Mouse (Mus musculus): Measurements from ENCODE around the gene Dppa5a. TPM values are rescaled to one million over a fixed set of nuclear protein-coding genes. Genes with fewer than 3 reads are reported as not detected.

The Dppa5a gene
- polyA plus RNA-seq (2017; shearing (Covaris generic)): under 1 TPM in 1 of 2 experiments, not detected in 1; 0.39 TPM

GRCm38 (mm10) chr9:78367959-78368358 is at the start of gene Dppa5a:
TSS of gene Dppa5a (minus strand) at chr9:78368177.

GRCm38 (mm10) chr9:78395630-78396351 is 27.8 kb upstream of the Dppa5a start, which contains the start of gene Ddx43:
TSS of gene Ddx43 (plus strand) at chr9:78395777.

GRCm38 (mm10) chr9:78378113-78378785 is 10.3 kb upstream of the Dppa5a start, which contains the start of gene Ooep:
TSS of gene Ooep (minus strand) at chr9:78378725.

GRCm38 (mm10) chr9:78355611-78356010 is 12.4 kb downstream of the Dppa5a start, which contains the start of gene Gsta2:
TSS of gene Gsta2 (minus strand) at chr9:78355788.

GRCm38 (mm10) chr9:78327289-78327688 is 40.7 kb downstream of the Dppa5a start, which contains the start of gene Omt2b:
TSS of gene Omt2b (plus strand) at chr9:78327589.

Other genes with a start within 250 kb of the Dppa5a start
- gene Gsta4, start 185.4 kb downstream of the Dppa5a start, polyA plus RNA-seq (2017; shearing (Covaris generic)): 10 to 100 TPM; 17.0 to 32.9 TPM
- gene Gsta1, start 137.5 kb downstream of the Dppa5a start, polyA plus RNA-seq (2017; shearing (Covaris generic)): not detected
- gene Gm3776, start 111.0 kb downstream of the Dppa5a start, polyA plus RNA-seq (2017; shearing (Covaris generic)): not detected
- not detected for gene Gm10639, start 78.3 kb downstream of the Dppa5a start, polyA plus RNA-seq (2017; shearing (Covaris generic))
- gene Omt2a, start 53.4 kb downstream of the Dppa5a start, polyA plus RNA-seq (2017; shearing (Covaris generic)): not detected
- gene Omt2b, start 40.6 kb downstream of the Dppa5a start, polyA plus RNA-seq (2017; shearing (Covaris generic)): not detected
- not detected for gene Gsta2, start 12.4 kb downstream of the Dppa5a start, polyA plus RNA-seq (2017; shearing (Covaris generic))
- gene Ooep, start 10.5 kb upstream of the Dppa5a start, polyA plus RNA-seq (2017; shearing (Covaris generic)): under 1 TPM in 1 of 2 experiments, not detected in 1; 0.23 TPM
- 1 to 10 TPM; 5.6 to 8.2 TPM for gene Ddx43, start 27.6 kb upstream of the Dppa5a start, polyA plus RNA-seq (2017; shearing (Covaris generic))
- gene Cgas, start 75.1 kb upstream of the Dppa5a start, polyA plus RNA-seq (2017; shearing (Covaris generic)): 1 to 10 TPM; 2.5 to 5.2 TPM
- gene Mto1, start 80.0 kb upstream of the Dppa5a start, polyA plus RNA-seq (2017; shearing (Covaris generic)): 10 to 100 TPM; 21.8 to 38.0 TPM
- 1 to 10 TPM in 1 of 2 experiments, under 1 TPM in 1; 0.69 to 1.7 TPM for gene Gm17324, start 80.6 kb upstream of the Dppa5a start, polyA plus RNA-seq (2017; shearing (Covaris generic))
- gene Eef1a1, start 121.0 kb upstream of the Dppa5a start, polyA plus RNA-seq (2017; shearing (Covaris generic)): 1,000 to 10,000 TPM; 3,735 to 5,668 TPM
- 10 to 100 TPM; 11.8 to 23.7 TPM for gene Slc17a5, start 219.9 kb upstream of the Dppa5a start, polyA plus RNA-seq (2017; shearing (Covaris generic))
- gene Cd109, start 247.4 kb upstream of the Dppa5a start, polyA plus RNA-seq (2017; shearing (Covaris generic)): under 1 TPM; 0.31 to 0.44 TPM

All from activated CD4-positive, CD25-positive, alpha-beta regulatory T cell (primary cell).